Mouse (Mus musculus) limb, embryonic 12.5 days (tissue): ENCODE measurements around the gene Sall4. TPM values are rescaled to one million over a fixed set of nuclear protein-coding genes. Genes with fewer than 3 reads are reported as not detected.

ENCODE experiments used
- ATAC-seq: fragments of 200-750 bp; cut with Nextera tagmentation; 2 replicates; pipeline ENCODE4 v1.8.0; 2017; ENCODE audit warnings: low read depth, moderate TSS enrichment; ENCODE audit not compliant: insufficient number of reproducible peaks, insufficient read depth, low FRiP score, low TSS enrichment
- H3K27ac ChIP-seq: fragments of 300-500 bp; sonication (generic); 2 replicates; pipeline ENCODE4 v1.5.1; 2016; ENCODE audit warnings: mild to moderate bottlenecking, moderate library complexity
- H3K27me3 ChIP-seq: fragments of 300-500 bp; sonication (generic); 2 replicates; pipeline ENCODE4 v1.6.1; 2016; ENCODE audit warnings: mild to moderate bottlenecking, moderate library complexity
- H3K36me3 ChIP-seq: fragments of 300-500 bp; sonication (generic); 2 replicates; pipeline ENCODE4 v1.6.1; 2016; ENCODE audit warnings: mild to moderate bottlenecking, moderate library complexity
- H3K4me1 ChIP-seq: fragments of 300-500 bp; sonication (generic); replicated peaks from 2 replicates; pipeline ENCODE4 v1.6.1; 2016
- H3K4me2 ChIP-seq: fragments of 300-500 bp; sonication (generic); 2 replicates; pipeline ENCODE4 v1.6.1; 2016; ENCODE audit warnings: mild to moderate bottlenecking, moderate library complexity
- H3K4me3 ChIP-seq: fragments of 300-500 bp; sonication (generic); replicated peaks from 2 replicates; pipeline ENCODE4 v1.5.1; 2016; ENCODE audit warnings: mild to moderate bottlenecking
- H3K9ac ChIP-seq: fragments of 300-500 bp; sonication (generic); replicated peaks from 2 replicates; pipeline ENCODE4 v1.6.1; 2016; ENCODE audit warnings: mild to moderate bottlenecking, moderate library complexity
- H3K9me3 ChIP-seq: fragments of 300-500 bp; sonication (generic); 2 replicates; pipeline ENCODE4 v1.6.1; 2016; ENCODE audit warnings: mild to moderate bottlenecking, moderate library complexity
- WGBS: fragments of 180-500 bp; shearing (Covaris S2); methylation state at CpG from one replicate; pipeline ENCODE4 v1.1.7; 2016; 5-methylcytosine and 5-hydroxymethylcytosine counted together
- polyA plus RNA-seq: library from polyadenylated mRNA; unstranded; fragments of >200 nt; fragmentation: Nextera tagmentation; extraction: Ambion mirVana; gene quantifications from 2 replicates; pipeline ENCODE4 v1.2.1, GENCODE M21; 2016

Sall4 gene
- polyA plus RNA-seq, 1 experiment from 2014 or later: 5.1 TPM

- Histone ChIP-seq H3K4me2 (no peak overlapping the region), H3K4me1 (peaks cover 25% of the 10 kb centered on the region), H3K9ac (no peak overlapping the region), H3K9me3 (no peaks in the 10 kb centered on the region), H3K4me3 (no peak overlapping the region), H3K36me3 (no peaks in the 10 kb centered on the region), H3K27ac (no peak overlapping the region), H3K27me3 (no peaks in the 10 kb centered on the region)
- no peak; the same call in 1 of the 2 replicates for ATAC-seq
- whole genome bisulfite sequencing: 54% methylated on average over 6 of the region's 6 CpGs
Measured at GRCm38 (mm10) chr2:168726007-168726406, 41.7 kb downstream of the Sall4 start.

GRCm38 (mm10) chr2:168721313-168721712 lies 46.4 kb downstream of the Sall4 start:
- no peaks in the 10 kb centered on the region for H3K36me3 ChIP-seq
- no peak for ATAC-seq
- whole genome bisulfite sequencing: 82% methylated on average over 14 of the region's 14 CpGs
- H3K9me3 ChIP-seq: no peaks in the 10 kb centered on the region
- H3K27me3 ChIP-seq: no peaks in the 10 kb centered on the region
- H3K4me3 ChIP-seq: no peak overlapping the region
- H3K4me1 ChIP-seq: peaks cover 15% of the 10 kb centered on the region
- no peak overlapping the region for H3K9ac ChIP-seq
- no peak overlapping the region for H3K27ac ChIP-seq
- no peak overlapping the region for H3K4me2 ChIP-seq

GRCm38 (mm10) chr2:168719742-168720141 lies 48.0 kb downstream of the Sall4 start:
- H3K9ac ChIP-seq: no peak overlapping the region
- H3K4me3 ChIP-seq: no peak overlapping the region
- no peak overlapping the region for H3K4me2 ChIP-seq
- ATAC-seq: no peak
- H3K9me3 ChIP-seq: no peaks in the 10 kb centered on the region
- 65% methylated on average over 4 of the region's 4 CpGs for WGBS
- no peaks in the 10 kb centered on the region for H3K36me3 ChIP-seq
- H3K27ac ChIP-seq: no peak overlapping the region
- H3K4me1 ChIP-seq: peaks cover 9% of the 10 kb centered on the region
- H3K27me3 ChIP-seq: no peaks in the 10 kb centered on the region

GRCm38 (mm10) chr2:168718735-168719134 lies 49.0 kb downstream of the Sall4 start:
- WGBS: 67% methylated on average over 10 of the region's 10 CpGs

GRCm38 (mm10) chr2:168718267-168718666 lies 49.5 kb downstream of the Sall4 start:
- no peak overlapping the region for H3K4me2 ChIP-seq
- H3K27me3 ChIP-seq: no peaks in the 10 kb centered on the region
- WGBS: 73% methylated on average over 2 of the region's 2 CpGs
- H3K9ac ChIP-seq: no peak overlapping the region
- peaks cover 9% of the 10 kb centered on the region for H3K4me1 ChIP-seq
- no peaks in the 10 kb centered on the region for H3K36me3 ChIP-seq
- ATAC-seq: no peak
- H3K4me3 ChIP-seq: no peak overlapping the region
- 0 out of 2 replicates have a peak overlapping the region, but pooled peaks have one; percentile 41 for H3K27ac ChIP-seq
- H3K9me3 ChIP-seq: no peaks in the 10 kb centered on the region

More at GRCm38 (mm10) chr2:168718735-168719134, 49.0 kb downstream of the Sall4 start:
- no peaks in the 10 kb centered on the region for H3K27me3 ChIP-seq
- no peak overlapping the region for H3K9ac ChIP-seq
- no peak for ATAC-seq
- no peak overlapping the region for H3K4me3 ChIP-seq
- H3K4me2 ChIP-seq: no peak overlapping the region
- no peak overlapping the region for H3K27ac ChIP-seq
- peaks cover 9% of the 10 kb centered on the region for H3K4me1 ChIP-seq
- H3K9me3 ChIP-seq: no peaks in the 10 kb centered on the region
- no peaks in the 10 kb centered on the region for H3K36me3 ChIP-seq

- Histone ChIP-seq H3K4me1 (peaks cover 2% of the 10 kb centered on the region; the same call in 1 of the 2 replicates), H3K9ac (0 out of 2 replicates have a peak overlapping the region, but pooled peaks have one; percentile 8), H3K27me3 (no peaks in the 10 kb centered on the region), H3K36me3 (peaks cover 4% of the 10 kb centered on the region; the same call in 1 of the 2 replicates), H3K4me3 (no peak overlapping the region), H3K27ac (no peak overlapping the region), H3K9me3 (no peaks in the 10 kb centered on the region), H3K4me2 (no peak overlapping the region)
- 76% methylated on average over 20 of the region's 20 CpGs for WGBS
- no peak for ATAC-seq
Measured at GRCm38 (mm10) chr2:168712199-168713176, 55.3 kb downstream of the Sall4 start.

GRCm38 (mm10) chr2:168710979-168711378 lies 56.8 kb downstream of the Sall4 start:
- ATAC-seq: 0 out of 2 replicates have a peak, but pooled peaks have one; percentile 20
- WGBS: 76% methylated on average over 3 of the region's 3 CpGs
- Histone ChIP-seq H3K9me3 (no peaks in the 10 kb centered on the region), H3K27ac (no peak overlapping the region), H3K4me1 (no peaks in the 10 kb centered on the region; the same call in 1 of the 2 replicates), H3K36me3 (peaks cover 10% of the 10 kb centered on the region), H3K4me2 (no peak overlapping the region), H3K4me3 (no peak overlapping the region), H3K27me3 (no peaks in the 10 kb centered on the region), H3K9ac (no peak overlapping the region)

- WGBS: 45% methylated on average over 9 of the region's 9 CpGs
- Histone ChIP-seq H3K4me1 (no peaks in the 10 kb centered on the region; the same call in 1 of the 2 replicates), H3K36me3 (peaks cover 22% of the 10 kb centered on the region), H3K27ac (no peak overlapping the region), H3K4me2 (no peak overlapping the region), H3K9me3 (no peaks in the 10 kb centered on the region), H3K9ac (no peak overlapping the region), H3K4me3 (no peak overlapping the region), H3K27me3 (no peaks in the 10 kb centered on the region)
- no peak for ATAC-seq
Measured at GRCm38 (mm10) chr2:168707766-168708165, 60.0 kb downstream of the Sall4 start.

GRCm38 (mm10) chr2:168702266-168702665 lies 65.5 kb downstream of the Sall4 start:
- Histone ChIP-seq H3K4me3 (no peak overlapping the region), H3K4me1 (no peaks in the 10 kb centered on the region), H3K27ac (no peak overlapping the region), H3K36me3 (peaks cover 33% of the 10 kb centered on the region), H3K9me3 (peaks cover 4% of the 10 kb centered on the region), H3K4me2 (no peak overlapping the region), H3K27me3 (no peaks in the 10 kb centered on the region), H3K9ac (no peak overlapping the region)
- 71% methylated on average over 13 of the region's 13 CpGs for WGBS
- no peak for ATAC-seq
